Mouse (Mus musculus) urinary bladder, postnatal 4 days (tissue): ENCODE measurements at regions not wholly inside any gene's neighbourhood (a gene's known extent, or its start where the extent isn't known, plus 50 kb on each side); places are given as distances from the start of the nearest gene placed in this dataset.
A peak's percentile ranks its signal among the peaks of the same experiment; 100 is the strongest.

Experiments
- DNase-seq, 2 experiments: peaks; one replicate each; pipeline ENCODE4 v3.0.0; 2021 to 2022; ENCODE audit warnings: low spot score in 2 of 2

DNA sequence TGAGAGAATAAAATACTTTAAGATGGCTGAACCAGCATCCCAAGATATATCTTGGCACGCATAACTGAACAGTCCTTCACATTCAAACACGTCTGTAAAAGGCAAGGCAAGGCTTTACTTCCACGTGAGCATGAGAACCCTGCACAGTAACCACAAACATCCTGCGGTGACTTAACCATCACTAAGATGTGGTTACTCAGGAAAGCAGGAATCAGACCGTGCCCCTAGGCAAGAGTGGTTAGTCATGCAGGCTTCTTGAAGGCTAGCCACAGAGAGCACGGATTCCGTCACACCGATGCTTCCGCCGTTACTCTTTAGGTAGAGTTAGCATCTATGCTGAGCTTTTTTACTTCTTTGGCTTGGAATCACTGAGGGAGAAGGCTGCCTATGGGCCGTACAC lies 266.8 kb downstream of the Barhl2 start:
- peak in 1 of 2 experiments; percentile 50 for DNase-seq

DNA sequence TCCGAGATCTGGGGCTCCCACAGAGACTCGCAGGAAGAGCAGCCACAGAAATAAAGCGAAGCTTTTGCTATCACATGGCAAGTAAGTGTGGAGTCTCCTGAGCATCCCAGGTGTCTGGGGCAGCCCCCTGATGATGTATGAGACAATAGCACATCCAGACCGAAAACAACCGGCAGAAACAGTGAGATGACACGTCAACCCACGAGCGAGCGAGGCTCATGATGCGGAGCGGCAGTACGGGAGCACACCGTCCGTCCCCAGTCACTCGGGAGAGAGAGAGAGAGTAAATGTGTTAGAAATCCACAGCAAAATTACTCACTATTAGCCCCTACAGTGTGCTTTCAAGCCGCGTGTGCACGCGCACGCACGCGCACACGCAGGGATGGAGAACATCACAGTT lies 276.2 kb downstream of the Barhl2 start:
- no peak for DNase-seq

DNA sequence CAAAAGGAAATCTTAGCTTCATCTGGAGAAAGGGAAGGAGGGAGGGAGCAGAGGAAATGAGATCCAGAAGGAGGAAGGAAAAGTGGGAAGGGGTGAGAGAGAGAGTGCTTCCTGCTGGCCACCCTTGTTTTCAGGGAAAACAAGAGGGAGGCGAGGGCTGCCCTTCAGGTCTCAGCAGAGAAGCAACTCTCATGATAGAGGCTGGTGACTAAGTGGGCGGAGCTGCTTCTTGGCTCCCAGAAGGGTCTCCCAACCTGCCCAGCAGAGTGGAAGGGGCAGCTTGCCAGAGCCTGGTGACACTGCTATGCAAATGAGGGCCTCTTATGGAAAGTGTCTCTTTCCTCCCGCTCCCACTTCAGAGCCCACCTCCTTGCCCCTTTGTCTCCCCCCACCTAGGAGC lies 285.8 kb downstream of the Barhl2 start:
- peak in 1 of 2 experiments; percentile 58 for DNase-seq

DNA sequence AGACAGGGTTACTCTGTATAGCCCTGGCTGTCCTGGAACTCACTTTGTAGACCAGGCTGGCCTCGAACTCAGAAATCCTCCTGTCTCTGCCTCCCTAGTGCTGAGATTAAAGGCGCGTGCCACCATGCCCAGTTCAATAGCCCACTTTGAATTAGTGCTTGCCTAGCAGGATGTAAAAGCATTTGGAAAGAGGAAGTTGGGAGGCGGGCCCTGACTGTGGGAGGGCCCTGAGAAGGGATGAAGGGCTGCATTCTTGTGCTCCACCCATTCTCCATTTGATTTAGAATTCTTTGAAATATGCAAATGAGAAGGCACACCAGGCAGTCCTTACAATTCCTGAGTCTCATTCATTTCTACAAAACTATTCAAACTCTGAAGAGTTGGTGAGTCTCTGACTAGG lies 287.6 kb downstream of the Barhl2 start:
- peak in 1 of 2 experiments; percentile 47 for DNase-seq

DNA sequence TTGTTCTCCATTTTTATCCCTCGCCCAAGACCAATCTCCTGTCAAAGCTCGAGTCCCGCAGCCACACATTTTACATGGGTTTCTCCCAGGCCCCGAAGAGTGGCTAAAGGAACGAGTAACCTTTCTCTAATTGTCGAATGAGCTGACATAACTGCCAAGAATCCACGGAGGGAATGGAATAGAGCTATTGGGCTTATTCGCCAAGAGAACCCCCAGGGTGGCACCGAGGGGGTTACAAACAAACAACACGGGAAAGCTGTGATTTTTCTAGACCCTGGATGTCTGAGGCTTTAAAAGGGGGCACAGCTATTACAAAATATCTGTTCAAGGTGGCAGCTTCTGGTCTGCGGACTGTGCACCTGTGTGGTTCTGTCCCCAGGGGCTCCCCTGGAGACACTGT lies 290.4 kb downstream of the Barhl2 start:
- DNase-seq, result peak in 1 of 2 experiments; percentile 56

DNA sequence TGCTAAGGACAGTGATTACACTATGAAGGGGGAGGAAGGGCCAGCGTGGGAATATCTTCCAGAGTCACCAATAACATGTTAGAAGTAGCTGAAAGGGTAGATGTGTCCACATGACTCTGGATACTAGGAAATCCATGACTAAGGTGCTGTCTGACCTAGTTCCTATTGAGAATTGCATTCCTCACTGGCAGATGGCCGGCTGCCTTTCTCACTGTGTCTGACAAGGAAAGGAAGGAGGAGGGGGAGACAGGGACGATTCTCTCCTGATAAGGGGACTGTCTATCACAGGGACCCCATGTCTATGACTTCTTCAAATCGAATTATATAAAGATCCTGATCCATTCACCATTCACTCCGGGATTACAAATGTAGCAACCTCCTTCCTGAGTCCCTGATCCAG lies 289.9 kb downstream of the Zfp326 start:
- no peak for DNase-seq

DNA sequence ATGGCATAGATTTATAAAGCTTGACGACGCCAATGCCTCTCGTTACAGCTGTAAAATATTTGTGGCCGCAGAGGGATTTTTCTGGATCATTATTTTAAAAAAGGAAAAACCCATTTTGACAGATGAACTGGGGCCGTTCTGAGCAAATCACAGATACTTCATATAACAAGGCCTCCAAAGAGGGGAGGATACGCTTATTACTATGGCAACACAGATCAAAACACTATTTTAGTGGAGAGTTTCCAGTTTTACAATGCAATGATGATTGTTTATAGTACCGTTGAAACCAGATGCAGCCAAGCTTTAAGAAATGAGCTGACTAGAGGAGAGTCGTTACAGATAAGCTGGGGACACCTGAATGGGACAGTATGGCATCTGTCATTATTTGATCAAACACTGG lies 287.8 kb downstream of the Zfp326 start:
- DNase-seq, result no peak

DNA sequence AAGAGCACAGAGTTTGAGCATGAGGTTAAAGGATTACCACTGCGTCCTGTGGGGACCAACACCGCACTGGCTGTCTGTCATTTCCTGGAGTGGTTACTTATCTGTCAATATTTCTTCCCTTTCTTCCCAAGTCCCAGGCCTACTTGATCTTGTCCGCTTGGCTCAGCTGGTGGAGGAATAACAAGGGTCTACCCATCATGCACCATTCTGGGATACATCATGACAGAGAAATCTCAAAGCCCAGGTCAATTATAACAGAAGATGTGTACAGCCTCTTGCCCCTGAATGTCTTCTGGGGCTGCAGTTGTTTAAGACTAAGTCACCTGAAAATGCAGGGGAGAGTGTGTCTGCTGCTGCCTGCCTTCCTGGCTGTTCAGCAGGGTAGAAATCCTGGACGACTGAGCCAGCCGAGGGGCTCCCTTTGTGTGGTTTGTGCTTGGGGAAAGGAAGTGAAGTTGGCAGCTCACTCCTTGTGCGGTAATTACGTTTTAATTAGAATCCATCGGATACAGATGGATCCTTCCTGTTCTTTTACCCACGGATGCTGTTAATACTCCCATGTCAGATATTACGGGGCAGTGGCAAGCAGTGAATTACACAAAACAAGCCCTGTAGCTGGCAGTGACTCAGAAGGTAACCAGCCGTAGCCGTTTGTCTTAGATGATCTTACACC lies 286.8 kb downstream of the Zfp326 start:
- peak in 1 of 2 experiments; percentile 51 for DNase-seq

DNA sequence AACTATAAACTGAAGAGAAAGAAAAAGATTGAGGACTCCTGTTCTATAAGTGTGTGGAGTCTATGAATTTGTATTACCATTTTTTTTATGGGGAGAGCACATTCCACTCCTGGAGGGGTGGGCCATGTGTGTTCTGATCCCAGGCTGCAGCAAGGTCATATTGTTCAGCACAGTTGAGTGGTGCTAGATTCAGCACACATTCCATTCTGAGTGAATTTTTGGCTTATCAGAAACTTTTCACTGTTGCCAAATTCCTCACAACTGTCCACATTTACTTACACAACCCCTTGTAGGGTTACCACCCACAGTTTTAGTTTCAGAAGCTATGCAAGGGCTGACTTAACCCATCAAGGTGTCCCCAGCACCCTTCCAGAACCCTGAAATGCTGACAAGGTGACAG lies 262.7 kb downstream of the Zfp326 start:
- DNase-seq, result no peak

DNA sequence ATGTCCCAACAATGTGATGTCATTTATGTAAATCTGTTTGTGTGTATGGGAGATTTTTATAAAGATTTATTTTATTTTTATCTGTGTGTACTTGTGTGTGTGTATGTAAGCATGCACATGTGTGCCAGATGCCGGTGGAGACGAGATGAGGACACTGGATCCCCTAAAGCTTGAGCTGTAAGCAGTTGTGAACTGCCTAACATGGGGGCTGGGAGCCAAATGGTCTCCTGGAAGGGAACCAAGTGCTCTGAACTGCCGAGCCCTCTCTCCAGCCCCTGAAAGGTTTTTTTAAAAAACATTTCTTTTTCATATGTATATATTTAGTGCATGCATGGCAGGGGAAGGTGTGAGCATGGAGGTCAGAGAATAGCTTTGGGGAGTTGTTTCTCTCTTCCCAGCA lies 246.6 kb downstream of the Zfp326 start:
- peak in 1 of 2 experiments; percentile 36 for DNase-seq

DNA sequence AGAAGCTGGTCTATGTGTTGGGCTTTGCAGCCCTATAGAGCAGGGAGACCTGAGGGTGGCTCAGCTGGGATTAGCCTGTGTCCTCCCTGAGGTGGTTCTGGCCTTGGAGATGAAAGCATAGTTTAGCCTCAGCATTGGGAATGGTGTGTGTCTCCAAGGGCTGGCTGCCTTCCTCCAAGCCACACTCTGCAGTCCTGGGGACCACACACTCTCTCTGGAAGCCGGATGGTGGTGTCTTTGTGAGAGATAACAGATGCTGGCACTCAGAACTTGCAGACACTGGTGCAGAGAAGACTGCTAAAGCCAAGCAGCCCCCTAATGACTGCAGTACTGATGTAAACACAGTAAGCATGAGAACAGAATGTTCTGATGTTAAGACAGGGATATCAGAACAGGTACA lies 243.2 kb downstream of the Zfp326 start:
- DNase-seq, result peak in 1 of 2 experiments; percentile 47

DNA sequence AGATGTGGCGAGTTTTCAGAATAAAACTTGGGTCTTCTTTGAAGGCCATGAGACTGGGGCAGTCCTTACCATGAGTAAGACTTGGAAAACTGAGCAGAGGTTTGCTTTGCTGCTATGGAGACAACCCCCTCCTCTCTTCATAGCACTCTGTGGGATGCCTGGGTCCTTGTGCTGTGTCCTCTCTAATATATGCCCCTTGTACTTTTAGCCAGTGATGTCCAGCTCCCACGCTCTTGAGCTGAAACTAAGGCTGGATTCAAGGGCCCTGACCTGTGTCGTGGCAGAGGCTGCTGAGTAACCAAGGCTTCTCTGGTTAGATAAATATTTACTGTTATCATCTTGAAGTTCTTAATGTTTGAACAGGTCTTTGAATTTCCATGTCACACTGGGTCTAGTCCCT lies 236.8 kb downstream of the Zfp326 start:
- peak in 1 of 2 experiments; percentile 52 for DNase-seq

DNA sequence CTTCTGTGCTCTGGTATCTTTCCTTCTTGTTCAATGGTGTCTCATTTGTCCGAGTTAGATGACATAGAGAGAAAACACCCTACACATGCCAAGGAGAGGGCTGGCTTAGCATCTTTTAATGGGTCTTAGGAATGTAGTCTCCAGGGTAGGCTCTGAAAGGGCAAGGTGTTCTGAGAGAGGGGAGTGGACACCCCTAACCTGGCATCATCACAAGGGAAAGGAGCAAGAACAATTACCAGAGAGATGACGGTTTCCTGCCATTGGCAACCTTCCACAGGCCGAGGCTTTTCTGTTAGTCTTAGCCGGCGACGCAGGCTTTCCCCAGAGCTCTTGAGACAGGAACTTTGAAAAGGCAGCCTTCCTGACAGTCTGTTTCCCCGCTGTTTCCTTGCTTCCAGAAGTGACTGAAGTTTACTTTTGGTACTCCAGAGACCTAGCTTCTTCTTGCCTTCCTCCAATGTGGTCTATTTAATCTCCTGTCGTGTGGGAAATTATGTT lies 232.2 kb downstream of the Zfp326 start:
- DNase-seq, result peak in 1 of 2 experiments; percentile 53

DNA sequence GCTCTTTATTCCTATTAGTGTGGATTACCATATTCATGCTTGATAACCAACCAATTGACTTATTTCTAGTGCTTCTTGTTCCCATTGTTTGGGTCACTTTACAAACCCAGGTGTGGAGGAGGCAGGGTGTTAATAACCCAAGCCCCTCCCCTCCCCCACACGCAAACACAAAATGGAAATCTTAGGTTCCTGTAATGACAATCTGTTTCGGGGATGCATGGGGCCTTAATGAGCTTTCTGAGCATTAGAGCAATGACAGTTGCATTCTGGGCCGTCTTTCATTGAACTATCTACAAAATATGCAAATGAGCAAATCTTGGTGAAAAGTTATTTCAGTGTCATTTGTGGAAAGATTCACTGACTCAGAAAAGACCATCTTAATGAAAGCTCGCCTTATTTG lies 225.9 kb downstream of the Zfp326 start:
- DNase-seq, result no peak

DNA sequence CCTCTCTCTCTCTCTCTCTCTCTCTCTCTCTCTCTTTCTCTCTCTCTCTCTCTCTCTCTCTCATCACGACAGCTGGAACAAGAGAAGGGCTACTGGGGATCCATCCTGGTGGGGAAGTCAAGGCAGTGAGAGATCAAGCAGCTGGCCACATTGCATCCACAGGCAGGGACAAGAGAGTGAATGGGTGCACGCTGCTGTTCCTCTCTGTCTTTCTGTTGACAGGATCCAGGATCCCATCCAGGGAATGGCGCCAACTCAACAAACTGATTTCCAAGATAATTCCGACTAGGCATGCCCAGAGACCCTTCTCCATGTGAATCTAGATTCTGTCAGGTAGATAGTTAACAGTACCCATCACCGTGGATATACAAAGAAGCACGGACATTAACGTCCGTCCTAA lies 222.5 kb downstream of the Zfp326 start:
- DNase-seq, result no peak

DNA sequence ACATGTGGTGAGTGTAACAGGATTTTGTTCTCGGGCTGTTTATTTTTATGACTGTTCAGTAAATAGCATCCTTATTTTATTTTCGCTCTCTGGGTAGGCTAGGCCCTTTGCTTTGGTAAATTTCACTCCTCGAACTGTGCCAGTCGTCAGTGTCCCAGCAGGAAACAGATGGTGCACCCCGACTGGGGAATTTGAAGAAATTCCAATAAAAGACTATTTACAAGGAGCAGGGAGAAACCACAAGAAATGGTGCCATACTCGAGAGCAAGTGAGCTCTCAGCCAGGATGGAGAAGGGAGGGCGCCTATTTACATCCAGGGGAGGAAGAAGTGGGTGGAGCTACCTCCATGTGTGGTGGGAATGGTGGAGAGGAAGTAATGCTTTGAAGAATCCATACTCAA lies 213.0 kb downstream of the Zfp326 start:
- DNase-seq, result no peak

DNA sequence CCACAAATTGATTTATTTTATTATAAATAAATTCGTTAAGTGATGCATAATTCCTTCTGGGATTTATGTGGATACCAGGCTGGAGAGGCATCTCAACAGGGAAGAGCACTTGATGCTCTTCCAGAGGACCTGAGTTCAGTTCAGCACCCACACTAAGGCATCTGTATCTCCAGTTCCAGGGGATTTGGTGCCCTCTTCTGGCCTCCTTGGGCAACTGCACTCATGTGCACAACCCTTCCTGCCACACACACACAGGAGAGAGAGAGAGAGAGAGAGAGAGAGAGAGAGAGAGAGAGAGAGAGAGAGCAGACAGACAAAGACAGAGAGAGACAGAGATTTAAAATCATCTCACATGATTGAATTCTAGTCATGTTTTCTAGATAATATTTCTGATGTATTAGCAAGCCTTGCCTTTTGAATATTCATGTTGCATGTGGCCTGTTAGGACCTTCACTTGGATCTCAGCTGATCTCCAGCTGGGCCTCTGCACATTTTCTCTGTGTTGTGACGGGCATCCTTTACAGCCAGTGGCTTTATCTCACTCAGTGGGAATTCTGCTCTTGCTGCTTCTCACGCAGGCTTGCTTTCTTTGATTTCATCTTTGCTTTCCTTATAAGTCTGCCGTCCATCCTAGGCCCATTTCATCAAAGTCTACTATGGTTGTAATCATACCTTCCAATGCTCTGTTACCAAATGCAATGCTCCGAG lies 212.3 kb downstream of the Zfp326 start:
- DNase-seq, result no peak

DNA sequence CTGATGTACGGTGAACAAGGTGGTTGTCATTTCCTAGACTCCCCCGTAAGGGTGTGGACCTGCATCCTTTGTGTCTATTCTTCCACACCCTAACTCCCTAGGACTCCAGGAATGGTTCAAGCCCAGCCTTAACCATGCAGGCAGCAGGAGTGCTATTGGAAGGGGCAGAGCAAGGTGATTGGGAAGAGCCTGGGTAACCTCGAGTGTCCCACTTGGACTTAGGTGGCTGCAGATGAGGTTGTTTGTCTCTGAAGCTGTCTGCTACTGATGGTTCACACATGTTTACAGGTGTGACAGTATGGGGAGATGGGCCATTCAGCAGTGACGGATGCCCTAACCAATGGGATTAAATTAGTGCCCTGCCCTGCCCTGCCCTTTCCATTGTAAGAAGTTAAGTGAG lies 207.4 kb downstream of the Zfp326 start:
- DNase-seq, result no peak

DNA sequence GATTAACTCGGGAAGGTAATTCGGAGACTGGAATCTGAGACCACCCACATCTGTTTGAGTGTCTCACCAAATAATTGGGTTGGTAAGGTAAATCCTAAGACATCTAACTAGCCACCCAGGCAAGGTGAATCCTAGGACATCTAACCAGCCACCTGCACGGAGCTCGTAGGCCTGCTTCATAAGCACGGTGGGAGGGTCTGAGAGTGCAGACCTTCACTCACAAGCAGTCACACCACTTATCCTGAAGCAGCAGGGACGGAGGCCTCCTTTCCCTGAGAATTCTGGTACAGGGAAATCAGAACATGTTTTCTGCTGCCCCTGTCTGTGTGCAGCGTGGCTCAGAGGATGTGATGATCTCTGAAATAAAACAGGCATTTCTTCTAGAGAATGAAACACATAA lies 206.5 kb downstream of the Zfp326 start:
- no peak for DNase-seq

DNA sequence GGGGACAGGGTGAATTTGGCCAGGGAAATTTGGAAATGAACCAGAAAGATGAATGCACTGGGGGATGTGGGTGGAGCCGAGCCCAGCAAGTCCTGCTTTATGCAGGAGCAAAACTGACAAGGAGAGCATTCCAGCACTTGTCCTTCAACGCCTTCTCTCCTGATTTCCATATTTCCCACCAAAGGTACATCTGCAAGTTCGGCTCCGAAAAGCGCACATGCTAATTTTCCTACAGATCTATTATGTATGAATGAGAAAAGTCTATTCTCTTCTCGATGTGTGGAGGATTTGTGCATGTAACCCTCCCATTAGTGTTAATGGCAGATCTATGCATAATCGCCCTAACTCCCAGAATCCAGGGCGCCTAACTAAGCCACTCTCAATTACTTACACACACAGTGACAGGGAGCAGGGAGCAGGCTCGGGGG lies 190.8 kb downstream of the Zfp326 start:
- no peak for DNase-seq

DNA sequence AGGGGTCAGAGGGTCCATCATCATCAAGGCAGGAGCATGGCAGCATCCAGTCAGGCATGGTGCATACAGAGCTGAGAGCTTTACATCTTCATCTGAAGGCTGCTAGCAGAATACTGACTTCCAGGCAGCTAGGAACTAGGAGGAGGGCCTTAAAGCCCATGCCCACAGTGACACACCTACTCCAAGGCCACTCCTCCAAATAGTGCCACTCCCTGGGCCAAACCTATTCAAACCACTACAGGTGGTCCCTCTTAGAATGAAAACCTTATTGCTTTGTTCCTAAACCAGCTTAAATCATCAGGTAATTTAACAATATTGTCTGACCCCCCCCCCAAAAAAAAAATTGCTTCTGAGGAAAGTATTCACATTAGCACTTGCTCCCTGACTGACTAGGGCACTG lies 190.3 kb downstream of the Zfp326 start:
- no peak for DNase-seq

DNA sequence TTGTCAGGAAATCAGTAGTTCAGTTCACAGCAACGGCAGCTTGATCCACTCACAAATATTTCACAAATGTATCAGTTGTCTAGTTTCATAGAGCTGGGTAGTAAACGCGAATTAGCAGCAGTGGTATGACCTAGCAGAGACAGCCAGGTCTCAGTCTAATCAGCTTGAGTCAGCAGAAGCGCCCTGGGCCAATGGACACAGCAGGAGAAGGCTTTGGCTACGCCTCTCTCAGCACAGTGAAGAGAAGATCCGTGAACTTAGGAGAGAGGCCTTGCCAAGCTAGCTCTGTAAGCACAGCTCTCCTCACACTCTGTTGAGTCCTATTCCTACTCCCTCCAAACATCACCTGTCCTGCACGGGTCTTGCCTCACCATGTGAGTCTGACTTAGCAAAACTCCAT lies 188.0 kb downstream of the Zfp326 start:
- DNase-seq, result no peak

DNA sequence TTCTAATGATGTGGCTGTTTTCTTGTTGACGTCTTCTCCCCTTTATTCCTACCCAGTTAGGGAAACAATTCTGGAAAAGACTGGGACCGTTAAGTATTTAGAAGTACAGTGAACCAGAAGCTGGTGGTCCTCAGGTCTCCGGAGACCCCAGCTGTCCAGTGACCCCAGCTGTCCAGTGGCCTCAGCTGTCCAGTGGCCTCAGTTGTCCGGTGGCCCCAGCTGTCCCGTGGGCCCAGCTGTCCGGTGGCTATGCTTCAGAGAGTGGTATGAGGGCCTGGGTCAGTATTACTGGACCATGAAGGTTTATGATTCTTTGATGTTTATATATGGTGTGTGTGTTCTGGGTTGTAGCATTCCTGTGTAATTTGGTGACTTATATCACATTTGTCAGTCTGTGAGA lies 186.6 kb downstream of the Zfp326 start:
- DNase-seq, result no peak
